ENCODE assay signal across 25 mouse cellular contexts in the genomic region with DNA sequence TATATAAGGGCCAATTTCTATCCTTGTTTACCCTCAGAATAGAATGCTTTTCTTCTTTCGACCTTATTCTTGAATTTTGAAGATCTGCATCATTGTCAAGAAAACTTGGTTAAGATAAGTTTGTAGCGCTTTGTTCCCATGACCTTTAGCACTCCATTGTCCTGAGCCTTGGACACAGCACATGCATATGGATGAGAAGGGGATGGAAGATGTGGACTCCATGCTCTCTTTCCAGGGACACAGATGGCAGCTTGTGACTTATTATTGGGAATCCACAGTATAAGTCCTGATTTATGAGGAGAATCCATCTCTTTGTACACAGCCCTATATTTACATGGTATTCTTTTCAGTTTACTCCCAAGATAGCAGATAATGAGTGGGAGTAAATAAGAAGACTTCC.
"Had no signal": no experiment of that assay in that cellular context is flagged by ENCODE, and none has a peak within 500 bp of the region (broad histone marks: within the 10 kb centered on the region; RNA-seq: fewer than 3 reads in every experiment).

No protein-coding gene starts in this region.

- ATAC-seq: hindbrain, embryonic 16.5 days; intestine, embryonic 16.5 days; liver, embryonic 12.5 days had no signal

- H3K4me2 ChIP-seq: heart, embryonic 12.5 days; hindbrain, embryonic 12.5 days; hindbrain, embryonic 14.5 days; kidney, embryonic 15.5 days; limb, embryonic 13.5 days; limb, embryonic 15.5 days; liver, embryonic 12.5 days had no signal

- H3K27ac ChIP-seq: heart, embryonic 10.5 days; hindbrain, embryonic 10.5 days; hindbrain, embryonic 12.5 days; hindbrain, embryonic 14.5 days; kidney, embryonic 15.5 days; kidney, postnatal 0 days; limb, embryonic 13.5 days; limb, embryonic 15.5 days; liver, embryonic 12.5 days had no signal

- H3K9ac ChIP-seq: heart, embryonic 12.5 days; hindbrain, embryonic 12.5 days; hindbrain, embryonic 14.5 days; kidney, embryonic 15.5 days; limb, embryonic 13.5 days; limb, embryonic 15.5 days; liver, embryonic 12.5 days had no signal

- H3K36me3 ChIP-seq: heart, embryonic 10.5 days; heart, embryonic 12.5 days; hindbrain, embryonic 10.5 days; hindbrain, embryonic 12.5 days; kidney, embryonic 15.5 days; limb, embryonic 13.5 days; limb, embryonic 15.5 days; liver, embryonic 12.5 days had no signal

- H3K9me3 ChIP-seq: heart, embryonic 10.5 days; heart, embryonic 12.5 days; hindbrain, embryonic 10.5 days; hindbrain, embryonic 12.5 days; kidney, embryonic 15.5 days; limb, embryonic 13.5 days; limb, embryonic 15.5 days; liver, embryonic 12.5 days had no signal

- H3K27me3 ChIP-seq: heart, embryonic 12.5 days; hindbrain, embryonic 12.5 days; kidney, embryonic 15.5 days; limb, embryonic 13.5 days; limb, embryonic 15.5 days; liver, embryonic 12.5 days had no signal

- DNase-seq: gastrocnemius, postnatal 10 days; gastrocnemius, postnatal 25 days; heart, adult 18-20 months; heart, postnatal 10 days; heart, postnatal 4 days; kidney, adult 11 months; kidney, adult 2 months; kidney, adult 9 months; kidney, postnatal 14 days; kidney, postnatal 36 days; layer of hippocampus, adult 9-11 months; layer of hippocampus, postnatal 36 days; left cerebral cortex, postnatal 4 days had no signal

- H3K4me1 ChIP-seq: heart, embryonic 10.5 days; heart, embryonic 12.5 days; hindbrain, embryonic 10.5 days; hindbrain, embryonic 12.5 days; kidney, embryonic 15.5 days; limb, embryonic 13.5 days; limb, embryonic 15.5 days; liver, embryonic 12.5 days had no signal

- H3K4me3 ChIP-seq: heart, embryonic 10.5 days; heart, embryonic 12.5 days; hindbrain, embryonic 10.5 days; hindbrain, embryonic 12.5 days; kidney, embryonic 15.5 days; limb, embryonic 13.5 days; limb, embryonic 15.5 days; liver, embryonic 12.5 days had no signal
